Mouse (Mus musculus) CH12.LX (cell line): ENCODE measurements around the gene Sipa1l2. TPM values are rescaled to one million over a fixed set of nuclear protein-coding genes. Genes with fewer than 3 reads are reported as not detected.

Experiments
- DNase-seq: peaks from one replicate; pipeline ENCODE4 v3.0.0-alpha.2; 2013; ENCODE audit errors: extremely low read depth
- H3K27ac ChIP-seq: 2 replicates; pipeline ENCODE4 v1.5.1; 2012; ENCODE audit warnings: low read depth, mild to moderate bottlenecking, control low read depth, moderate library complexity; ENCODE audit not compliant: insufficient read depth
- H3K27me3 ChIP-seq: replicated peaks from 2 replicates; pipeline ENCODE3; 2012; ENCODE audit warnings: inconsistent platforms
- H3K36me3 ChIP-seq, 2 experiments: replicated peaks in 1 of 2; 2 replicates each; pipeline versions ENCODE3 to v1.6.1; 2012; ENCODE audit warnings: inconsistent platforms in 1 of 2, low read length in 1 of 2, mild to moderate bottlenecking in 1 of 2, mixed read lengths in 1 of 2, moderate library complexity in 1 of 2; ENCODE audit not compliant: control insufficient read depth in 1 of 2, insufficient read depth in 1 of 2
- H3K4me1 ChIP-seq, 2 experiments: 2 replicates each; pipeline ENCODE4 v1.6.1; 2012; ENCODE audit warnings: inconsistent platforms in 1 of 2, moderate library complexity in 1 of 2; ENCODE audit not compliant: insufficient read depth in 2 of 2, control insufficient read depth in 1 of 2
- H3K4me2 ChIP-seq: 2 replicates; pipeline ENCODE4 v1.6.1; 2012; ENCODE audit warnings: low read depth, mild to moderate bottlenecking, control low read depth; ENCODE audit not compliant: poor library complexity, insufficient read depth, severe bottlenecking
- H3K4me3 ChIP-seq, 3 experiments: fragments of 150-350 bp in 1 of 3; sonication (generic) in 1 of 3; replicated peaks in 1 of 3; 2 replicates each; pipeline versions ENCODE3 to v1.5.1; 2011 to 2012; ENCODE audit warnings: low read depth in 2 of 3, low read length in 2 of 3, mild to moderate bottlenecking in 2 of 3, moderate library complexity in 2 of 3, control low read depth in 1 of 3, improper control_type of control experiment in 1 of 3, inconsistent platforms in 1 of 3, mixed read lengths in 1 of 3; ENCODE audit not compliant: poor library complexity in 1 of 3
- H3K79me2 ChIP-seq: replicated peaks from 2 replicates; pipeline ENCODE4 v1.6.1; 2012; ENCODE audit warnings: mild to moderate bottlenecking, moderate library complexity; ENCODE audit not compliant: control insufficient read depth, poor library complexity, insufficient read depth, severe bottlenecking; ENCODE audit errors: extremely low read depth
- H3K9ac ChIP-seq: 2 replicates; pipeline ENCODE4 v1.6.1; 2012; ENCODE audit warnings: low read depth, mild to moderate bottlenecking, control low read depth, moderate library complexity; ENCODE audit not compliant: insufficient read depth
- H3K9me3 ChIP-seq: replicated peaks from 2 replicates; pipeline ENCODE3; 2012; ENCODE audit warnings: low read length, inconsistent platforms, mixed read lengths
- CHD1 ChIP-seq: IDR thresholded peaks from 2 replicates; pipeline ENCODE4 v1.6.1; 2012; ENCODE audit warnings: low read depth, low read length, improper control_type of control experiment, inconsistent platforms
- EP300 ChIP-seq: IDR thresholded peaks from 2 replicates; pipeline ENCODE4 v1.6.1; 2011; ENCODE audit warnings: low read length, improper control_type of control experiment
- ETS1 ChIP-seq: conservative IDR thresholded peaks from 2 replicates; pipeline ENCODE4 v1.6.1; 2012; ENCODE audit warnings: low read depth, mild to moderate bottlenecking, inconsistent platforms, low read length, improper control_type of control experiment, moderate library complexity
- IRF4 ChIP-seq: IDR thresholded peaks from 2 replicates; pipeline ENCODE4 v1.6.1; 2014; ENCODE audit warnings: low read depth, mild to moderate bottlenecking, inconsistent platforms, low read length, improper control_type of control experiment
- KAT2A ChIP-seq: IDR thresholded peaks from 2 replicates; pipeline ENCODE4 v1.6.1; 2012; ENCODE audit warnings: low read length, improper control_type of control experiment, inconsistent platforms; ENCODE audit not compliant: insufficient replicate concordance
- MAFK ChIP-seq: IDR thresholded peaks from 2 replicates; pipeline ENCODE4 v1.6.1; 2011; ENCODE audit warnings: low read length, improper control_type of control experiment; ENCODE audit not compliant: insufficient replicate concordance
- MAZ ChIP-seq: IDR thresholded peaks from 2 replicates; pipeline ENCODE4 v1.6.1; 2012; ENCODE audit warnings: low read depth, mild to moderate bottlenecking, inconsistent platforms, low read length, improper control_type of control experiment, moderate library complexity
- MEF2A ChIP-seq: IDR thresholded peaks from 2 replicates; pipeline ENCODE4 v1.6.1; 2014; ENCODE audit warnings: low read depth, mild to moderate bottlenecking, inconsistent platforms, low read length, improper control_type of control experiment, borderline replicate concordance
- MYC ChIP-seq: IDR thresholded peaks from 2 replicates; pipeline ENCODE4 v1.6.1; 2011; ENCODE audit warnings: low read depth, mild to moderate bottlenecking, improper control_type of control experiment, low read length
- PAX5 ChIP-seq: IDR thresholded peaks from 2 replicates; pipeline ENCODE4 v1.6.1; 2012; ENCODE audit warnings: low read length, inconsistent platforms, mixed read lengths
- RCOR1 ChIP-seq: conservative IDR thresholded peaks from 2 replicates; pipeline ENCODE4 v1.6.1; 2012; ENCODE audit warnings: low read depth, mild to moderate bottlenecking, inconsistent platforms, low read length, improper control_type of control experiment
- SIN3A ChIP-seq: IDR thresholded peaks from 2 replicates; pipeline ENCODE4 v1.6.1; 2012; ENCODE audit warnings: low read length, improper control_type of control experiment, inconsistent platforms
- UBTF ChIP-seq: IDR thresholded peaks from 2 replicates; pipeline ENCODE4 v1.6.1; 2012; ENCODE audit warnings: low read depth, mild to moderate bottlenecking, inconsistent platforms, low read length, improper control_type of control experiment, moderate library complexity
- USF2 ChIP-seq: conservative IDR thresholded peaks from 2 replicates; pipeline ENCODE4 v1.6.1; 2011; ENCODE audit warnings: low read depth, low read length, improper control_type of control experiment
- ZC3H11A ChIP-seq: IDR thresholded peaks from 2 replicates; pipeline ENCODE4 v1.6.1; 2012; ENCODE audit warnings: low read depth, mild to moderate bottlenecking, inconsistent platforms, low read length, improper control_type of control experiment
- dilution Hi-C: fragments of 300-500 bp; cut with MboI; formaldehyde crosslinking; loops from 2 replicates; pipeline ENCODE4 v1.14.3; 2020; ENCODE audit warnings: low sequenced_read_pairs; ENCODE audit not compliant: extremely low pct_unique_long_range_greater_than_20kb, extremely low pct_ligation_motif_present
- in situ Hi-C: fragments of 300-500 bp; cut with MboI; formaldehyde crosslinking; loops from 3 replicates; pipeline ENCODE4 v1.14.3; 2019; ENCODE audit warnings: low sequenced_read_pairs, low pct_ligation_motif_present, low pct_unique_long_range_greater_than_20kb, mixed read lengths
- polyA plus RNA-seq: library from polyadenylated mRNA; unstranded; fragments of >175 nt; gene quantifications from 2 replicates; pipeline ENCODE4 v1.2.1, GENCODE M21; 2012; ENCODE audit warnings: low read depth; ENCODE audit not compliant: insufficient read length
- total RNA-seq, 2 experiments: library from RNA; depleted of rRNA; stranded (reverse); fragments of 300-350 nt in 1 of 2; fragments of >200 nt in 1 of 2; gene quantifications; 2 replicates each; pipeline ENCODE4 v1.2.3; 2012 to 2014

Gene Sipa1l2
- total and polyA plus RNA-seq, 3 experiments = 2.0 to 5.6 (median 2.7) TPM

DNA sequence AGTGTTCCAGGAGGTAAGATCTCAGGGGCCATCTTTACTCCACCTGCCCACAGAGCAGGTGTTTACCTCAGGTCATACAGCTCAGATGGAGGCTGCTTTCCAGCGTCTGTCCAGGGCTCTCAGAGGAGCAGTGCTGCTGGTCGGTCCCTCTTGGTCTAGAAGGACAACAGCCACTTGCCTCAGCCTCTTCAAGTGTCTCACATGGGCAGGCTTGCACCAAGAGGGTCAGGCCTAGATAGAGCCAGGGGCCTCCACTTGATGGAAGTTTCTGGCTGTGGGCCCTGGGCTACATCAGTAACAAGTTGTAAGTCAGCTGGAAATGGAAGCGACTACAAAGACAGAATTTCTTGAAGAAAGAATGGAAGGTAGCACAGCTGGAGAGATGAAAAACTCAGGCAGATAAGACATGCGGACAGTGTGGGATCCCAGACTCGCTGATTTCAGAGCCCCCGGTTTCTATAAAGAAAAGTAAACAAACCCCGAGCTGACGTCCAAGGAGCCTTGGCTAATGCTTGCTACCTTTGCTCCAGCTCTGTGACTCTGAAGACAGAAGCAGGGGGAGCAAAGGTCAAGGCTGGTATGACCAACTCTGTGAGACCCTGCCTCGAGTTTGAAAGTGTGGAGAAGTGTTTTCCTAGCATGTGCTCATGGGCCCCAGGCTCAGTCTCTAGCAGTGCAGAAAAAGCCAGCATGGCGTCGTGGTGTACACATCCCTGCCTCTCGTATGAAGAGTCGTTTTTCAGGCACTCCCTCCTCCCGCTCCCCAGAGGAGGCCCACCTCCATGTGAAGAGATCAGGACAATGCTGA, 58.5 kb downstream of the Sipa1l2 start:
- in situ Hi-C loops = no loop called here
- Histone ChIP-seq H3K79me2 (no peaks in the 10 kb centered on the region), H3K9me3 (no peaks in the 10 kb centered on the region), H3K4me1 (peaks cover 2 to 15% of the 10 kb centered on the region in 2 experiments; a peak in 3 of 4 replicates), H3K27me3 (no peaks in the 10 kb centered on the region), H3K9ac (no peak overlapping the region), H3K27ac (no peak overlapping the region), H3K4me3 (no peak overlapping the region), H3K4me2 (no peak overlapping the region), H3K36me3 (peaks cover 0 to 3% of the 10 kb centered on the region in 2 experiments)
- TF ChIP-seq ZC3H11A (no peak), UBTF (no peak), PAX5 (no peak)
- dilution Hi-C loops = no loop called here
- DNase-seq = no peak

- DNase-seq = no peak
- H3K27ac ChIP-seq = no peak overlapping the region
- peaks cover 0 to 4% of the 10 kb centered on the region in 2 experiments for H3K36me3 ChIP-seq
- in situ Hi-C loops = no loop called here
- H3K4me1 ChIP-seq = peaks cover 2 to 19% of the 10 kb centered on the region in 2 experiments; a peak in 3 of 4 replicates
- dilution Hi-C loops = no loop called here
- H3K9ac ChIP-seq = no peak overlapping the region
- H3K4me2 ChIP-seq = no peak overlapping the region
- H3K79me2 ChIP-seq = no peaks in the 10 kb centered on the region
- H3K27me3 ChIP-seq = no peaks in the 10 kb centered on the region
- TF ChIP-seq SIN3A (no peak), PAX5 (no peak), MEF2A (no peak), MYC (no peak)
- no peaks in the 10 kb centered on the region for H3K9me3 ChIP-seq
- H3K4me3 ChIP-seq = no peak overlapping the region
These were observed 59.8 kb downstream of the Sipa1l2 start for GRCm38 (mm10) chr8:125509776-125510175.

DNA sequence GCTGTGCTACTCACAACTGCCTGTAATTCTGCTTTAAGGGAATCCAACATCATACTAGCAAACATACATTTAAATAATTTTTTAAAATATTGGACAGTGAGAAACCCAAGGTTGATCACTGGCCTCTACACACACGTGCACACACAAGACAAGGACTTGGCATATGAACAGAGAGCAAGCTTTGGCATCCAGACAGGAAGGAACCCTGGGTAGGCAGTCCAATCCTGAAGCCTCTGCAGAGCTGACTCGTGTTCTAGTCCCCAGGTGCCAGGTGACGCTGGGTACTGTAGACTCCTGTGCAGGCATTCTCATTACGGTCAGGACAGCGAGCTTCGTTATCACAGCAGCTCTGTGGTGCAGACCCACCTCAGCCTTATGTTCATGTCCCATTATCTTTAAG, 60.4 kb downstream of the Sipa1l2 start:
- dilution Hi-C loops (no loop called here), in situ Hi-C loops (no loop called here)
- Histone ChIP-seq H3K4me2 (no peak overlapping the region), H3K4me1 (peaks cover 2 to 25% of the 10 kb centered on the region in 2 experiments; a peak in 3 of 4 replicates), H3K36me3 (peaks cover 0 to 4% of the 10 kb centered on the region in 2 experiments), H3K79me2 (no peaks in the 10 kb centered on the region), H3K27me3 (no peaks in the 10 kb centered on the region), H3K9ac (no peak overlapping the region), H3K9me3 (no peaks in the 10 kb centered on the region), H3K4me3 (no peak overlapping the region), H3K27ac (no peak overlapping the region)
- TF ChIP-seq EP300 (no peak), KAT2A (no peak), RCOR1 (no peak), USF2 (no peak), ETS1 (no peak), MAZ (no peak), CHD1 (no peak), MAFK (no peak), IRF4 (no peak)
- DNase-seq = no peak
